Mouse (Mus musculus) midbrain, embryonic 16.5 days (tissue): ENCODE measurements around the gene Btg4. TPM values are rescaled to one million over a fixed set of nuclear protein-coding genes. Genes with fewer than 3 reads are reported as not detected.

Experiments used
- ATAC-seq: fragments of 200-750 bp; cut with Nextera tagmentation; 2 replicates; pipeline ENCODE4 v1.8.0; 2017; ENCODE audit warnings: moderate TSS enrichment
- H3K27ac ChIP-seq: fragments of 300-500 bp; sonication (generic); 2 replicates; pipeline ENCODE4 v1.5.1; 2014; ENCODE audit warnings: mild to moderate bottlenecking, low read length, mixed read lengths
- H3K27me3 ChIP-seq: fragments of 300-500 bp; sonication (generic); 2 replicates; pipeline ENCODE4 v1.6.1; 2014; ENCODE audit warnings: low read depth, low read length, mixed read lengths; ENCODE audit not compliant: control insufficient read depth, insufficient read depth
- H3K36me3 ChIP-seq: fragments of 300-500 bp; sonication (generic); 2 replicates; pipeline ENCODE4 v1.6.1; 2014; ENCODE audit warnings: mild to moderate bottlenecking, low read length, moderate library complexity, mixed read lengths; ENCODE audit not compliant: control insufficient read depth, insufficient read depth
- H3K4me1 ChIP-seq: fragments of 300-500 bp; sonication (generic); 2 replicates; pipeline ENCODE4 v1.6.1; 2014; ENCODE audit warnings: mild to moderate bottlenecking, low read length, mixed read lengths; ENCODE audit not compliant: control insufficient read depth, insufficient read depth
- H3K4me2 ChIP-seq: fragments of 300-500 bp; sonication (generic); 2 replicates; pipeline ENCODE4 v1.6.1; 2014; ENCODE audit warnings: mild to moderate bottlenecking, low read length, mixed read lengths
- H3K4me3 ChIP-seq: fragments of 300-500 bp; sonication (generic); 2 replicates; pipeline ENCODE4 v1.5.1; 2014; ENCODE audit warnings: low read depth, mild to moderate bottlenecking, low read length, moderate library complexity, mixed read lengths
- H3K9ac ChIP-seq: fragments of 300-500 bp; sonication (generic); 2 replicates; pipeline ENCODE4 v1.6.1; 2014; ENCODE audit warnings: low read depth, low read length, mixed read lengths
- H3K9me3 ChIP-seq: fragments of 300-500 bp; sonication (generic); replicated peaks from 2 replicates; pipeline ENCODE4 v1.6.1; 2014; ENCODE audit warnings: mild to moderate bottlenecking, low read length, mixed read lengths; ENCODE audit not compliant: control insufficient read depth, poor library complexity, severe bottlenecking
- WGBS: fragments of 180-500 bp; shearing (Covaris S2); extraction: QIAGEN DNeasy Blood & Tissue Kit; methylation state at CpG from one replicate; pipeline ENCODE4 v1.1.7; 2014; 5-methylcytosine and 5-hydroxymethylcytosine counted together
- polyA plus RNA-seq: library from polyadenylated mRNA; unstranded; fragments of >200 nt; fragmentation: Nextera tagmentation; extraction: Ambion mirVana; gene quantifications from 2 replicates; pipeline ENCODE4 v1.2.1, GENCODE M21; 2015

Gene Btg4
- polyA plus RNA-seq, 1 experiment from 2014 or later: not detected

- Histone ChIP-seq H3K36me3 (no peaks in the 10 kb centered on the region), H3K9me3 (no peaks in the 10 kb centered on the region), H3K4me1 (no peaks in the 10 kb centered on the region), H3K4me3 (no peak overlapping the region), H3K4me2 (no peak overlapping the region), H3K27ac (no peak overlapping the region), H3K27me3 (no peaks in the 10 kb centered on the region), H3K9ac (no peak overlapping the region)
- 74% methylated on average over 8 of the region's 8 CpGs for WGBS
- ATAC-seq: no peak
These were observed 28.4 kb upstream of the Btg4 start for GRCm38 (mm10) chr9:51032291-51032690.

DNA sequence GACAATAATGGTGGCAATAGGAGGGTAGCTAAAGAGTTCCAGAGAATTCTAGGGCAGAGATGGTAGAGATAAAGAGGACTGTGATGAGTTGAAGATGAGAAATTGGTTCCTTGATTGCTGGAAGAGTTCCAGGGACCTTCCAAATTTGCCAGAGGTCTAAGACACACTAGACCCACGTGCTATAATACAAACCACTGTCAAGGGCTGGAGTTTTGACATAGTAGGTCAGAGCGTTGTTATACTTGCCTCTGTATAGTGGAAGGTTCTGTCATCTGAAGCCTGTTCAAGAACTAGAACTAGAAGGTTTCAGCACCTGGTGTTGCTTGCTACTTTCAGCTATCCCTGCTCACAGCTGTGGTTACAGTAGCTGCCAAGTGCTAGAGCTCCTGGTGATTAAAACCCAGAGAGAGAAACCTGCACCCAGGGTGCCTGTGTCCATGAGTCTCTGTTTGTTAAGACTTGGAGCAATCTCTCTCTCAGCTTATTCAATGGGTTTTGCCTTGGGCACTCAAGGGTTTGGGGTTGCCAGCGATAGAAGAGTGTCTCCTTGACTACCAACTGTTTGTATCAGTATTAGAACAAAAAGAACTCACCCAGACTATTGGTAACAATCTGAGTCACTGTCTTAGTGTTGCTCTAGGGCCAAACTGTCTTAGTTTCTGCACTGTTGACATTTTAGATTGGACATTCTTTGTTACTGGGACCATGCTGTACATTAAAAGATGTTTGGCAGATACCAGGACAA lies 27.7 kb upstream of the Btg4 start:
- H3K4me2 ChIP-seq: no peak overlapping the region
- H3K4me3 ChIP-seq: no peak overlapping the region
- H3K9ac ChIP-seq: no peak overlapping the region
- no peaks in the 10 kb centered on the region for H3K27me3 ChIP-seq
- 76% methylated on average over 3 of the region's 3 CpGs for WGBS
- no peak overlapping the region for H3K27ac ChIP-seq
- no peaks in the 10 kb centered on the region for H3K9me3 ChIP-seq
- ATAC-seq: no peak
- no peaks in the 10 kb centered on the region for H3K36me3 ChIP-seq
- no peaks in the 10 kb centered on the region for H3K4me1 ChIP-seq

DNA sequence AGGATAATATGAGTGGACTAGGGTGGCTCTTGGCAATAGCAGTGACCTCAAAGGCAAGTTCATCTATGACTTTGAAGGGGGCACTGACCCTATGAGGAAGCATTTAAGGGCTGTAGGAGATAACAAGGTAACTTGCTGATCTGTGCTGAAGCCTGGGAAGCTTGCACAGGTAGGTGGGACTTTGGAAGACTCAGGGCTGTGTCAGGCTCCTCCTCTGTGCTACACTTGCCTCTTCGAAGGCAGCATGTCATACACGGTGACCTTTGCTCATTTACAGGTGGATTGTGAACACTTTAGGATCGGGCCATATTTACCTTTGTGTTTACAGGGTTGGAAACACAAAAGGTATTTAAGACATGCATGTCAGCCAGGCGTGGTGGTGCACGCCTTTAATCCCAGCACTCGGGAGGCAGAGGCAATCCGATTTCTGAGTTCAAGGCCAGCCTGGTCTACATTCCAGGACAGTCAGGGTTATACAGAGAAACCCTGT lies 19.2 kb upstream of the Btg4 start:
- H3K27me3 ChIP-seq: no peaks in the 10 kb centered on the region
- no peak overlapping the region for H3K4me3 ChIP-seq
- H3K9me3 ChIP-seq: no peaks in the 10 kb centered on the region
- H3K27ac ChIP-seq: no peak overlapping the region
- no peaks in the 10 kb centered on the region for H3K4me1 ChIP-seq
- no peak for ATAC-seq
- H3K36me3 ChIP-seq: no peaks in the 10 kb centered on the region
- no peak overlapping the region for H3K9ac ChIP-seq
- 90% methylated on average over 7 of the region's 7 CpGs for WGBS
- no peak overlapping the region for H3K4me2 ChIP-seq

DNA sequence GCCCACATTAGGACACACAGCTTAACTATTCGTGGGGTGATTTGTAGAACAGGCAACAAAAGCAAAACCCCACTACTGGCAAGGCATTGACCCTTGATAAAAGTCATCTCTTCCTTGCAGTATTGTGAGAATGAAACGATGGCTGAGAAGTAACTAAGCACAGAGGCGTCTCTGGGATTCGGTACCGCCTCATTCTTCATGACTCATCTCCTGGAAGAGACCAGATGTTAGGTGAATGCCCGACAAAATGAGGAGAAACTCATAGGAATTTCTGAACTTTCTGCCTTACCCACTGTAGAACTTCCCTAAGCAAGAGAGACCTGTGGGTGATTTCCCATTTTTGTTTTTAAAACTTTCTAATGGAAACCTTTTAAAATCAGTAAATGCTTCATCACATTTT lies 18.6 kb upstream of the Btg4 start:
- no peak for ATAC-seq
- 88% methylated on average over 6 of the region's 6 CpGs for WGBS
- no peaks in the 10 kb centered on the region for H3K9me3 ChIP-seq

GRCm38 (mm10) chr9:51052180-51052579 lies 8.5 kb upstream of the Btg4 start:
- Histone ChIP-seq H3K4me1 (no peaks in the 10 kb centered on the region), H3K36me3 (no peaks in the 10 kb centered on the region), H3K9me3 (no peaks in the 10 kb centered on the region), H3K27ac (no peak overlapping the region), H3K4me3 (no peak overlapping the region), H3K27me3 (no peaks in the 10 kb centered on the region), H3K4me2 (no peak overlapping the region), H3K9ac (no peak overlapping the region)
- WGBS: 81% methylated on average over 3 of the region's 3 CpGs
- ATAC-seq: no peak

More for the DNA sequence above, 18.6 kb upstream of the Btg4 start:
- H3K4me2 ChIP-seq: no peak overlapping the region
- no peak overlapping the region for H3K27ac ChIP-seq
- no peaks in the 10 kb centered on the region for H3K27me3 ChIP-seq
- no peaks in the 10 kb centered on the region for H3K4me1 ChIP-seq
- no peak overlapping the region for H3K9ac ChIP-seq
- no peak overlapping the region for H3K4me3 ChIP-seq
- no peaks in the 10 kb centered on the region for H3K36me3 ChIP-seq

DNA sequence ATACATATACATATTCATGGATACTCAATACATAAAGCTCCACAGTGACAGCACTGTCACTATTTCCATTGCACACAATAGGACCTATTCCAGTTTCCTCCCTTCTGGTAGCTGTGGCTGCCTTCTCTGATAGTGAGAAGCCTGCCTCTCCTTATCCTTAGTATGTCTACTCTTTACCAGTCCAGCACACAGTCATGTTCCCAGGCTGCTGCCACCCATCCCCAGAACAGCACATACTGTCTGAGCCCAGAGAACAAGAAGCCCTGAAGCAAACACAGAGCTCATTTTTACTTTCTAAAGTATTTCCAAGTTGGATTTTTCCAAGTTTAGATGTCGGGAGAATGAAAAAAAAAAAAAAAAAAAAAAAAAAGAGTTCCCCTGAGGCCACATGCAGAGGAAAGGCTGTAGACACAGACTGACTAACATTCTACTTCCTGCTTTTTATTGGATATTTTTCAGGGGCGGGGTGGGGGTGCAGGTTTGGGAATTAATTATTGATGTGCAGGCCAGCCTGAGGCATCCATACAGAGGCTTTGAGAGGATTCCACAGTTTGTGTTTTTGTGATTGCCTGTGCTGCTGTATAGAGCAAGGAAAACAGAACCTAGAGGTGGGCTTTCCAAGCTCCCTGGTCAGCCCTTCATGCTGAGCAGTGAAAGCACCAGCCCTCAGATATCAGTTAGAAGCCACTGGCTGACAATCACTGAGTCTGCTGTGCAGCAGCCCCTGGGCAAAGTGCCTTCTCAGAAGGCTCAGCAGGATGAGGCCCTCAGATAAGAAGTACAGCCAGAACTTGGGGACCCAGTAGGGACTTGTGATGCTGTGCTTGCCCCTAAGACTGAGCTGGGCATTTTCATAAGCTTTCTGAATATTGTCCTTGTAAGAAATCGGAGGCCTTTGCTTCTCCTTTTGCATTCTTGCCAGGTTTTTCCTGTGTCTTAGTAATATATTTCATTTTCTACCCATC lies 4.1 kb upstream of the Btg4 start:
- Histone ChIP-seq H3K36me3 (no peaks in the 10 kb centered on the region), H3K4me2 (no peak overlapping the region), H3K27ac (no peak overlapping the region), H3K9me3 (no peaks in the 10 kb centered on the region), H3K9ac (no peak overlapping the region), H3K4me3 (no peak overlapping the region), H3K4me1 (no peaks in the 10 kb centered on the region), H3K27me3 (no peaks in the 10 kb centered on the region)
- ATAC-seq: no peak
- 72% methylated on average over 3 of the region's 3 CpGs for WGBS

GRCm38 (mm10) chr9:51058951-51059521 lies 1.7 kb upstream of the Btg4 start:
- Histone ChIP-seq H3K4me3 (no peak overlapping the region), H3K4me1 (no peaks in the 10 kb centered on the region), H3K36me3 (no peaks in the 10 kb centered on the region), H3K27ac (no peak overlapping the region), H3K9ac (no peak overlapping the region), H3K27me3 (no peaks in the 10 kb centered on the region), H3K4me2 (no peak overlapping the region), H3K9me3 (no peaks in the 10 kb centered on the region)
- no peak for ATAC-seq
- WGBS: 78% methylated on average over 4 of the region's 4 CpGs

GRCm38 (mm10) chr9:51068202-51068601 lies 7.5 kb downstream of the Btg4 start:
- H3K4me1 ChIP-seq: no peaks in the 10 kb centered on the region
- no peak overlapping the region for H3K9ac ChIP-seq
- H3K4me2 ChIP-seq: no peak overlapping the region
- H3K27me3 ChIP-seq: no peaks in the 10 kb centered on the region
- H3K4me3 ChIP-seq: no peak overlapping the region
- no peak for ATAC-seq
- no peaks in the 10 kb centered on the region for H3K9me3 ChIP-seq
- WGBS: 57% methylated on average over 3 of the region's 3 CpGs
- H3K27ac ChIP-seq: no peak overlapping the region
- no peaks in the 10 kb centered on the region for H3K36me3 ChIP-seq
